Mouse (Mus musculus) cerebellum, postnatal 25 days (tissue): ENCODE measurements around the gene Ccdc177.

Experiments
- DNase-seq, 2 experiments: peaks; one replicate each; pipeline ENCODE4 v3.0.0; 2021; ENCODE audit warnings: mixed read lengths in 2 of 2

The Ccdc177 gene

DNA sequence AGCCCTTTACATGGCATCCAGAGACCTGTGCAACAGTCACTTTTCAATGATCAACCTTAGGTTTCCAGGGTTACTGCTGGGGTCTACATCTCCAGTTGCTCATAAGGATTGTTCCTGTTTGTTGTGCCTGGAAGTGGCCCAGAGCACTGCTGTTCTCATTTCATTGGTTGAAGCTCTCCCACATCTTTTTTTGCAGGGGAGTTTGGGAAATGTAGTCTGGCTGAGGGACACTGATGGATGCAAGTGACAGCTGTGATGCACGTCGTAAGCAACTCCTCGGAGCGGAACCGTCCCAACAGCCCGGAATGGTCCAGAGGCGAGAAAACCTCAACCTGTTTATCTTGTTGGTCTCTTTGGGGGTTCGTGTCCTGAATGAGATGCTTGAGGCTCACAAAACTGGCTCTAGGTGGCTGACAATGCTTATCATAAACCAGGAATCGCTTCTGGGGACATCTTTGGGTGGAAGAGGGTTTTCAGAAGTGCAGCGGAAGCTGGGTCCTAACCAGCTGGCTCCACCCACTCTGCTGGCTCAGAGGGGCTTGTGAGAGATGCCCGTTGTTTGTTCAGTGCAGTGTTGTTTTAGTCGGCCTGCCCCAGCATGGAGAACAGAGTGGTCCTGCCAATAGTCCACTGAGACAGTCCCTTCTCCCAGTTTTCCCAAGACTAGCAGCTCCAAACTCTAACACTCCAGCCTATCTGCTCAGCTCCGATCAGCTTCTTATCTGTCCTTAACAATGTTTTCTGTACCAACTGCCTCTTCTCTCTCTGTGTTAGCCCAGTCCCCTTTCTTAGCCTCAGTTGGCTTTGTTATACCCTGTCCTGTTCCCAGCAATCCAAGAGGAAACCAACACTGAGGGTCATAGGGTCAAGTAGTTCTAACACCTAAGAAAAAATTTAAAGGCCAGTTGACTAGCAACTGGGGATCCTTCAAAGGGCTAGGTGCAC is 25.7 kb downstream of the Ccdc177 start:
- DNase-seq: no peak

DNA sequence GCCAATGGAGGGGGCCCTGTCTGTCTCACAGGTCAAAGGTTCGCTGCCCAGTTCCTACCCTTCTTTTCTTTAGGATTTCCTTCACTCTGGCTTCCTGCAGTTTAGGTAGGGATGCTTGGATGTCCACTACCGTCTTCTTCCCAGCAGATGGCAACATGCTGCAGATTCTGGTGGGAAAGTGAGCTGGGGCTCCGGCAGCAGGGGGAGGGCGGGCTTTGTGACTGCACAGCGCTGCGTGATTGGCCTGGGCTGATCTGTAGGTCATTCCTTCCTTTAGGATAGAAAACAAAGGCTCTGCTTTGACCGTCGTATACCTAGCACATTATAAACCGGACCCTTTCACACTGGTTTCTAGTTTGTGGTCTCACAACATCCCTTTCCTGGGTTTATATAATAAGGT is 29.9 kb downstream of the Ccdc177 start:
- DNase-seq: peak; percentile 63 to 81

GRCm38 (mm10) chr12:80729758-80730530 is 30.5 kb downstream of the Ccdc177 start:
- DNase-seq: no peak

DNA sequence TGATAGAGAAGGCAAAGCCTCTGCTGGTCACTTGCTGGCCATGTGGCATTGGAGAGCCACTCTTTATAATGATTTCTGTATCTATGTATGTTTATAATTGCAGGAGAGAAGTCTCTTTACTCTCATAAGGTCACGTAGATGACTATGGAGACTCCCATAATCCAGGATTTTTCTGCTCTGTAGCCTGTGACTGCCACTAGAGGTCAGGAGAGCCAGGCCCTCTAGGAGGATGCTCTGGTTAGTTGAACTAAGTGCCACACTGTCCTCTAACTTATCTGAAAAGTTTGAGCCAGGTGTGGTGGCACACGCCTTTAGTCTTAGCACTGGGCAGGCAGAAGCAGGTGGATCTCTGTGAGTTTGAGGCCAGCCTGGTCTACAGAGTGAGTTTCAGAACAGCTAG is 31.7 kb downstream of the Ccdc177 start:
- DNase-seq: no peak

DNA sequence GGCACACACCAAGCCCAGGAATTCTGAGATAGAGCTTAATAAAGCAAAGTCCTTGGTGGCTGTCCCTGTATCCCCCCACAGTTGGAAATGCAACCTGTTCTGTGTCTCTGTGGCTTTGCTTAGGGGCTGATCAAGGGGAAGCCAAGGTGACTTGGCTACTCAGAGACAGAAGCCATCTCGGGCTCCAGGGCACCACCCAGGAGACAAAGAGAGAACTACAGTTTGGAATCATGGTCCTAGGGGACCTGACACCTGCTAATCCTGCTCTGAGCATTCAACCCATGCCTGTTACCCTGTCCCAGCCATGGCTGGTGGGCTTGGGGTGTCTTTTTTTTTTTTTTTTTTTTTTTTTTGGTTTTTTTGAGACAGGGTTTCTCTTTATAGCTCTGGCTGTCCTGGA is 32.3 kb downstream of the Ccdc177 start:
- no peak for DNase-seq

- DNase-seq: peak; percentile 90 to 94
Measured at GRCm38 (mm10) chr12:80724853-80725559, 35.5 kb downstream of the Ccdc177 start.

DNA sequence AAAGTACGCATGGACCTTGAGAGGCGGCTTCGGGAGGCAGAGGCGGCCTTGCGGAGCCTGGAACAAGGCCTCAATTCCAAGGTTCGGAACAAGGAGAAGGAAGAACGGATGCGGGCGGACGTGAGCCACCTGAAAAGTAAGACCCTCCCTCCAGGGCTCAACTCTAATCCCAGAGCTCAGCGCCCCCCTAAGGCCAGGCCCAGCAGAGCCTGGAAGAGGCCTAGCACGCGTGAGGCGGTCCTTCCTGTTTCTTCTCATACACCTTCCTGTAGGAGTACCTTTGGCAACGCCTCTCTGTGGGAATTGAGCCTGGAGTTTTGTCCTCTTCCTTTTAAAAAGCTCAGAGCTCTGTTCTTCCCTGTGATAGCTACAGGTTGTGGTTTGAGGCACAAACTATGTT is 39.0 kb downstream of the Ccdc177 start:
- DNase-seq: no peak

DNA sequence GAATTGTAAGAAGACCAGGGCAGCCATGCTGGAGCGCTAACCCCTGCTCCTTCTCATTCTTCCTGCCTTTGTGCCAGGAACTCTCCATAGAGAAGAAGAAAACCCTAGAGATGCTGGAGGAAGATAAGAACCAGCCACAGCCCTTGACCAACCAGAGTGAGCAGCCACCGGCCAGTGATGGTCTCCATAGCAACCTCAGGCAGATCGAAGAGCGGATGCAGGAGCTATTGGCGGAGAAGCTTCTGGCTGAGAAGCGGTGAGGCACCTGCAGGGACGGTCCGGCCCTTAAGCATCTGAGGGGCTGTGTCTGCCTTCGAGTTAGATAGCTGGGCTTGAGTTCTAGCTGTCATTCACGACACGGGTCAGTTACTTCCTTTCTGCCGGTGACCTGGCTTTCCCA is 40.0 kb downstream of the Ccdc177 start:
- no peak for DNase-seq

GRCm38 (mm10) chr12:80719141-80719540 is 41.3 kb downstream of the Ccdc177 start:
- DNase-seq: no peak

DNA sequence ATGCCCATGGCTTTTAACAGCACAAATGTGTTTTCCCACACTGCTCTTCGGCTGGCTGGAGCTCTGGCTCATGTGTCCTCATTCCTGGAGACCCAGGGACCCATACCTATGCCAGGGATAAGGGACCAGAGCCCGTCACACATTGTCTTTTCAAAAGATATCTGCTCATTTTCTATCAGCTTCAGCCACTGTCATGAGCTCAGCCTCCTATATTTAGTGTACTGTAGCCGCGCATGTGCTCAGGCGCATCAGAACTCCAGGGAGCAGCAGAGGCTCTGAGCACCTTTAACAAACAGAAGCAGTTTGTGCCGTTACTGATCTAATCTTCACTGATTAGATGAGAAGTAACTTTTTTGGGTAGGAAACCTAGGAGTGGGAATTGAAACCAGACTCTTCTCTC is 44.6 kb downstream of the Ccdc177 start:
- DNase-seq: no peak

GRCm38 (mm10) chr12:80706915-80707604 is 53.4 kb downstream of the Ccdc177 start:
- peak; percentile 58 to 65 for DNase-seq

DNA sequence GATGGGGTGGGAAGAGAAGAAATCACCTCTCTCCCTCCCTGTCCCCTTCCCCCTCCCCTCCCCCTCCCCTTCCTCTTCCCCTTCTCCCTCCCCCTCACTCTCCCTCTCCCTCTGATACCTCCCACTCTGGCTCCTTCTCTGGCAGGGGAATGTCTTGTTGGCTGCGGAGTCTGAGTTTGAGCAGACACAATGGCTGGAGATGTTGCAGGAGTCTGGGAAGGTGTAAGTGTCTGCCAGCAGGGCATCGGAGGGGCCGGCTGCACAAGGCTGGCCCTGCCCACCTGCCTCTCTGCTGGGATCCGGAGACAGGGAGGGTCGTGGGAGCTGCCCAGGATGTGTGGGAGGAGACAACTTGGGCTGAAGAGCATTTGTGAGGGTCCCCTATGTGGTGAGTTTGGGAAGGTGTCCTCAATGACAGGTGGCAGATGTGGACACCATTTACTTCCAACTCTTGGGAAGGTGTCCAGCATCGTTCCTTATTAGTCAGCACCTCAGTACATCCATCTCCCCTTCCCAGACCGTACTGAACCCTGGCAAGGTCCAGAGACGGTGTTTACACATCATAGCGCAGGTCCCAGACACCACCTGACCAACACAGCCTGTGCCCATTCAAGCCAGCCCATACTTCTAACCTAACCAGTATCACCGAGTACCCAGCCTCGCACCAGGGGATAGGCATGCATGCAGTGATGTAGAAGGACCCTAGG is 54.1 kb downstream of the Ccdc177 start:
- no peak for DNase-seq
